Mouse (Mus musculus): Measurements from ENCODE around the gene Lyst. TPM values are rescaled to one million over a fixed set of nuclear protein-coding genes. Genes with fewer than 3 reads are reported as not detected.

Lyst gene
- polyA plus RNA-seq, 1 experiment from 2014 or later, result 6.0 TPM

DNA sequence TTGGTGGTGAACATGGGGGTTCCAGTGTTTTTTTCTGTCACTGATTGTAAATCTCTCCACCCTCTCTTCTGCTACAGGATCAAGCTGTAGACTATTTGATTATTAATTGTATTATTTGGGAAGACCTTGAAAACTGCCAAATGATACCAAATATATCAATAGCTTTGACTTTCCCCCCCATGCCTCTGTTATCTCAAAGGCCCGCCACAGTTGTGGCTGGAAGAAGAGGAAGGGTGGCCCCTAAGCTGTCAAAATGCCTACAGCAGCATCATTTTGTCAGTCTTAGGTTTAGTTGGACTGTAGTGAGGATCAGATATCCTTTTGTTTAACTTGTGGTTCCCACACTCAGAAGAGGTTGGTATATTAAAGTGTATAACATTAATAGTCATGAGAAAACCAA is 1.7 kb upstream of the Lyst start:
- 100% methylated on average over 1 of the region's 1 CpGs for WGBS
- Histone ChIP-seq H3K27ac (ENCODE audit: low read length) (no peak overlapping the region), H3K36me3 (ENCODE audit: control insufficient read depth, insufficient read depth) (no peaks in the 10 kb centered on the region), H3K9me3 (ENCODE audit: control insufficient read depth, low read length) (no peaks in the 10 kb centered on the region), H3K4me2 (ENCODE audit: low read length) (no peak overlapping the region), H3K9ac (replicated peaks; ENCODE audit: low read depth, low read length) (no peak overlapping the region), H3K27me3 (replicated peaks; ENCODE audit: control insufficient read depth, insufficient read depth, low read length) (no peaks in the 10 kb centered on the region), H3K4me1 (replicated peaks; ENCODE audit: control insufficient read depth, insufficient read depth, low read length) (peaks cover 9% of the 10 kb centered on the region), H3K4me3 (replicated peaks; ENCODE audit: low read length) (no peak overlapping the region)
- no peak for ATAC-seq

GRCm38 (mm10) chr13:13589032-13589431 is 1.2 kb upstream of the Lyst start:
- no peak overlapping the region for H3K9ac ChIP-seq (replicated peaks; ENCODE audit: low read depth, low read length)
- no peak for ATAC-seq
- WGBS, result 88% methylated on average over 2 of the region's 2 CpGs
- H3K4me3 ChIP-seq (replicated peaks; ENCODE audit: low read length), result no peak overlapping the region
- H3K27me3 ChIP-seq (replicated peaks; ENCODE audit: control insufficient read depth, insufficient read depth, low read length), result no peaks in the 10 kb centered on the region
- no peak overlapping the region for H3K4me2 ChIP-seq (ENCODE audit: low read length)
- no peak overlapping the region for H3K27ac ChIP-seq (ENCODE audit: low read length)
- H3K9me3 ChIP-seq (ENCODE audit: control insufficient read depth, low read length), result no peaks in the 10 kb centered on the region
- H3K36me3 ChIP-seq (ENCODE audit: control insufficient read depth, insufficient read depth), result no peaks in the 10 kb centered on the region
- H3K4me1 ChIP-seq (replicated peaks; ENCODE audit: control insufficient read depth, insufficient read depth, low read length), result peaks cover 9% of the 10 kb centered on the region

DNA sequence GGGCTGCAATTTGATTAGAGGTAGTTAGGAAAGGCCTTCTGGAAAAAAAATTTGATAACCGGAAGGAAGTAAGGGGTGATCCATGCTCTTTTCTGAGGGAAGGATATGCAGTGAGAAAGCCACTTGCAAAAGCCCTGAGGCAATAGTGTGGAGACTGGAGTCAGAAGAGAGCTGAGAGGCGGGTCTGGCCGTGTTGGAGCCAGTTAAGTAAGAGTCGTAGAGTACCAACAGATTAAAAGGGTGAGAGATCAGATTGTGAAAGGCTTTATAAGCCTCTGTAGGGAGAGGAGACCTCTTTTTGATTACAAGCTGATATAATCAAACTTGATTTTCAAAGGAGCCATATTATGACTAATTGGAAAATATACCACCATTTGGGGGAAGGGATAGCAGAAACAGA is 1.7 kb downstream of the Lyst start:
- no peak for ATAC-seq
- Histone ChIP-seq H3K9ac (replicated peaks; ENCODE audit: low read depth, low read length) (no peak overlapping the region), H3K9me3 (ENCODE audit: control insufficient read depth, low read length) (no peaks in the 10 kb centered on the region), H3K4me2 (ENCODE audit: low read length) (peak overlapping the region; percentile 5; the same call in 1 of the 2 replicates), H3K27me3 (replicated peaks; ENCODE audit: control insufficient read depth, insufficient read depth, low read length) (no peaks in the 10 kb centered on the region), H3K4me3 (replicated peaks; ENCODE audit: low read length) (no peak overlapping the region), H3K27ac (ENCODE audit: low read length) (no peak overlapping the region), H3K36me3 (ENCODE audit: control insufficient read depth, insufficient read depth) (no peaks in the 10 kb centered on the region), H3K4me1 (replicated peaks; ENCODE audit: control insufficient read depth, insufficient read depth, low read length) (peaks cover 9% of the 10 kb centered on the region)
- 69% methylated on average over 4 of the region's 4 CpGs for WGBS

DNA sequence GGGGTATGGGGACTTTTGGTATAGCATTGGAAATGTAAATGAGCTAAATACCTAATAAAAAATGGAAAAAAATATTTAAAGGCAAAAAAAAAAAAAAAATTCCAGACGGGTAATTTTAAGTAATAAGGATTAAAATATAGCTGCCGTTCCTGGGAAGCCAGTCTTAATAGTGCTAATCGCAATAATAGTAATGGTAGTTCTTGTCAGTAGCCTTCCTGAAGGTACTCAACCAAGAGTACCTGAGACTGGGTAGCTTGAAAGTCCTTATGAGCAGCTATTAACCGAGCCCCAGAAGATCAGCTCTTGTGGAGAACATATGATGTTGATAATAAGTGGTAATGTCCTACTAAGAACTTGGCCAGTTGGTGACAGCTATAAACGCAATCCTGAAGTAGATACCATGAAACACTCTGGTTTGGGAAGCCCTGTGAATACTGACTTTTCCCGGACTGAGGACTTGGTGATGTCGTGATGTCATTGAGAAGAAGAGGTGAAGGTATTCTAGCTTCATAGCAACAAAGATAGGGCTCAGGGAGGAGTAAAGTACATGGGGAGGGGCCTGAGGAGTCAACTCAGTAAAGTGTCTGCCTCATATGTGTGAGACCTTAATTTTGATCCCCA is 6.3 kb downstream of the Lyst start:
- no peak for ATAC-seq
- no peaks in the 10 kb centered on the region for H3K36me3 ChIP-seq (ENCODE audit: control insufficient read depth, insufficient read depth)
- H3K4me1 ChIP-seq (replicated peaks; ENCODE audit: control insufficient read depth, insufficient read depth, low read length), result peaks cover 3% of the 10 kb centered on the region
- no peak overlapping the region for H3K4me2 ChIP-seq (ENCODE audit: low read length)
- no peak overlapping the region for H3K9ac ChIP-seq (replicated peaks; ENCODE audit: low read depth, low read length)
- no peak overlapping the region for H3K27ac ChIP-seq (ENCODE audit: low read length)
- no peak overlapping the region for H3K4me3 ChIP-seq (replicated peaks; ENCODE audit: low read length)
- WGBS, result 94% methylated on average over 7 of the region's 7 CpGs
- H3K9me3 ChIP-seq (ENCODE audit: control insufficient read depth, low read length), result no peaks in the 10 kb centered on the region
- no peaks in the 10 kb centered on the region for H3K27me3 ChIP-seq (replicated peaks; ENCODE audit: control insufficient read depth, insufficient read depth, low read length)

GRCm38 (mm10) chr13:13597896-13598295 is 7.7 kb downstream of the Lyst start:
- Histone ChIP-seq H3K9me3 (ENCODE audit: control insufficient read depth, low read length) (no peaks in the 10 kb centered on the region), H3K36me3 (ENCODE audit: control insufficient read depth, insufficient read depth) (no peaks in the 10 kb centered on the region), H3K4me3 (replicated peaks; ENCODE audit: low read length) (no peak overlapping the region), H3K27me3 (replicated peaks; ENCODE audit: control insufficient read depth, insufficient read depth, low read length) (no peaks in the 10 kb centered on the region), H3K4me2 (ENCODE audit: low read length) (no peak overlapping the region), H3K9ac (replicated peaks; ENCODE audit: low read depth, low read length) (no peak overlapping the region), H3K27ac (ENCODE audit: low read length) (no peak overlapping the region), H3K4me1 (replicated peaks; ENCODE audit: control insufficient read depth, insufficient read depth, low read length) (no peaks in the 10 kb centered on the region)
- no peak for ATAC-seq
- 79% methylated on average over 2 of the region's 2 CpGs for WGBS

DNA sequence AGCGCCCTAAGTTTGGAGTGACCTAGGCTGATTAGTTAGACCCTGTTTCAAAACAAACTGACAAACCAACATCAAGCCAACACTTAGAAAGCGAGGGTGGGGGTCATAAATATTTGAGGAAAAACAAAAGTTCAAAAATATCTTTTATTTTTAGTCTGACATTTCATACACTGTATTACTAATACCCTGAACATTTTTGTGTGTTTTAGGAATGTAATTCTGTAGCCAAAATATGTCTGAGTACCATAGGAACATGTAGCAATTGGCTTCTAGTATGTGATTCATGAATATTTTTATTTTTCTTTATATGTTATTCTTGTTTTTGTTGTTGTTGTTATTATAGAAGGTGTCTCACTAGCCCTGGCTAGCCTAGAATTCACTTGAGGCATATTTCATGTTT is 11.2 kb downstream of the Lyst start:
- H3K4me1 ChIP-seq (replicated peaks; ENCODE audit: control insufficient read depth, insufficient read depth, low read length), result no peaks in the 10 kb centered on the region
- H3K4me2 ChIP-seq (ENCODE audit: low read length), result no peak overlapping the region
- no peak overlapping the region for H3K27ac ChIP-seq (ENCODE audit: low read length)
- no peak overlapping the region for H3K9ac ChIP-seq (replicated peaks; ENCODE audit: low read depth, low read length)
- WGBS, result 97% methylated on average over 2 of the region's 2 CpGs
- H3K4me3 ChIP-seq (replicated peaks; ENCODE audit: low read length), result no peak overlapping the region
- H3K27me3 ChIP-seq (replicated peaks; ENCODE audit: control insufficient read depth, insufficient read depth, low read length), result no peaks in the 10 kb centered on the region
- no peaks in the 10 kb centered on the region for H3K36me3 ChIP-seq (ENCODE audit: control insufficient read depth, insufficient read depth)
- H3K9me3 ChIP-seq (ENCODE audit: control insufficient read depth, low read length), result no peaks in the 10 kb centered on the region
- no peak for ATAC-seq

DNA sequence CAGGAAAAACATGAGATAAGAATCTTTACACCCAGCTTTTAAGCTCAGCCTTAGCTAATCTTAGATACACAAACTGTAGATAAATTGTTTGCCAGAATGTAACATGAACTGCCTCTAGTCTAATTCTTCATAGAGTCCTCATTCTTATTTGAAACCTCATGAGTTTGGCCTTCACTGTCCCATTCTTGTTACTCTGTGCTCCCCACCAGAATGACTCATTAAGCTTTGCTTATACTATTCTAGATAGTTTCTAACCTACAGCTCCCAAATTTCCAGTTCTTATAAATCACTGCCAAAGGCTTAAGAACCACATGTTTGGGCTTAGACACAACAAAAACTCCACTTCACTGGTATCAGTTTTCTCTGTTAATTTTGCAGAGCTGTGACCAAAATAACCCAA is 16.0 kb downstream of the Lyst start:
- Histone ChIP-seq H3K4me2 (ENCODE audit: low read length) (no peak overlapping the region), H3K36me3 (ENCODE audit: control insufficient read depth, insufficient read depth) (no peaks in the 10 kb centered on the region), H3K27ac (ENCODE audit: low read length) (no peak overlapping the region), H3K9me3 (ENCODE audit: control insufficient read depth, low read length) (no peaks in the 10 kb centered on the region), H3K9ac (replicated peaks; ENCODE audit: low read depth, low read length) (no peak overlapping the region), H3K27me3 (replicated peaks; ENCODE audit: control insufficient read depth, insufficient read depth, low read length) (no peaks in the 10 kb centered on the region), H3K4me1 (replicated peaks; ENCODE audit: control insufficient read depth, insufficient read depth, low read length) (no peaks in the 10 kb centered on the region), H3K4me3 (replicated peaks; ENCODE audit: low read length) (no peak overlapping the region)
- no peak for ATAC-seq

GRCm38 (mm10) chr13:13608311-13608710 is 18.1 kb downstream of the Lyst start:
- Histone ChIP-seq H3K27me3 (replicated peaks; ENCODE audit: control insufficient read depth, insufficient read depth, low read length) (no peaks in the 10 kb centered on the region), H3K4me2 (ENCODE audit: low read length) (no peak overlapping the region), H3K9me3 (ENCODE audit: control insufficient read depth, low read length) (no peaks in the 10 kb centered on the region), H3K4me1 (replicated peaks; ENCODE audit: control insufficient read depth, insufficient read depth, low read length) (no peaks in the 10 kb centered on the region), H3K9ac (replicated peaks; ENCODE audit: low read depth, low read length) (no peak overlapping the region), H3K4me3 (replicated peaks; ENCODE audit: low read length) (no peak overlapping the region), H3K36me3 (ENCODE audit: control insufficient read depth, insufficient read depth) (no peaks in the 10 kb centered on the region), H3K27ac (ENCODE audit: low read length) (no peak overlapping the region)
- 45% methylated on average over 1 of the region's 1 CpGs for WGBS
- ATAC-seq, result no peak

- 85% methylated on average over 2 of the region's 2 CpGs for WGBS
Observed at GRCm38 (mm10) chr13:13609655-13610054, 19.5 kb downstream of the Lyst start.

GRCm38 (mm10) chr13:13612882-13613281 is 22.7 kb downstream of the Lyst start:
- H3K36me3 ChIP-seq (ENCODE audit: control insufficient read depth, insufficient read depth), result peaks cover 5% of the 10 kb centered on the region; the same call in 1 of the 2 replicates
- H3K27ac ChIP-seq (ENCODE audit: low read length), result no peak overlapping the region
- peak; percentile 57; the same call in 1 of the 2 replicates for ATAC-seq
- H3K4me3 ChIP-seq (replicated peaks; ENCODE audit: low read length), result no peak overlapping the region
- H3K9me3 ChIP-seq (ENCODE audit: control insufficient read depth, low read length), result no peaks in the 10 kb centered on the region
- no peaks in the 10 kb centered on the region for H3K4me1 ChIP-seq (replicated peaks; ENCODE audit: control insufficient read depth, insufficient read depth, low read length)
- H3K4me2 ChIP-seq (ENCODE audit: low read length), result no peak overlapping the region
- H3K9ac ChIP-seq (replicated peaks; ENCODE audit: low read depth, low read length), result no peak overlapping the region
- 76% methylated on average over 1 of the region's 1 CpGs for WGBS
- H3K27me3 ChIP-seq (replicated peaks; ENCODE audit: control insufficient read depth, insufficient read depth, low read length), result no peaks in the 10 kb centered on the region

More at GRCm38 (mm10) chr13:13609655-13610054, 19.5 kb downstream of the Lyst start:
- no peak overlapping the region for H3K27ac ChIP-seq (ENCODE audit: low read length)
- H3K9me3 ChIP-seq (ENCODE audit: control insufficient read depth, low read length), result no peaks in the 10 kb centered on the region
- H3K36me3 ChIP-seq (ENCODE audit: control insufficient read depth, insufficient read depth), result no peaks in the 10 kb centered on the region
- H3K4me3 ChIP-seq (replicated peaks; ENCODE audit: low read length), result no peak overlapping the region
- H3K27me3 ChIP-seq (replicated peaks; ENCODE audit: control insufficient read depth, insufficient read depth, low read length), result no peaks in the 10 kb centered on the region
- H3K9ac ChIP-seq (replicated peaks; ENCODE audit: low read depth, low read length), result no peak overlapping the region
- no peaks in the 10 kb centered on the region for H3K4me1 ChIP-seq (replicated peaks; ENCODE audit: control insufficient read depth, insufficient read depth, low read length)
- H3K4me2 ChIP-seq (ENCODE audit: low read length), result no peak overlapping the region
- no peak for ATAC-seq
